Mouse (Mus musculus): ENCODE results near the gene Zfp11.

DNA sequence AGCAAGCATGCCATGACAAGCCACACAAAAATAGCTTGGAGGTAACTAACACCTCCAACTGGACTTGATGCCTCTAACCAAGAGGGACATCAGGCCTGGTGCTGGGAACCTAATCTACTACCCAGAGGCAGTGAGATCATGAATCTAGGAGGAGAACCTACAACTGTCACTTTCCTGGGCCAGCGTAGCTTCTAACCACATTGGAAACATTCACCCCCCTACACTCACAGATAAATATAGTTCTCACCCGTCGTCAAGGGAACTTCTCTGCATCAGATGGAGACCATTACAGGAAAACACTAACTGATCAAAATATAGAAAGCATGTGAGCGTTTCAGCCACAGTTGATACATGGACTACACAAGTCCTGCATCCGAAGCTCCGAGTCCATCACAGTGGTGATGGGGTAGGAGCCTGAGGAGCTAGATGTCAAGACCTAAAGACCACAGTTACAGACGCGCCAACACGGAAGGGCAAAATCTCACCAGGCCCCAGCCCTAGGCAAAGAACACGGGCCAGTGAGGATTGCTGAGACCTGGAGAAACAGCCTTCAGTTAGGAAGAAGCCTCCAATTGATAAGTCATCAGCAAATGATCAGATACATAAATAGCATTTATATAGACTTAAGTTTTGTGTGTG lies 3.5 kb downstream of the Zfp11 start:
- TF ChIP-seq ZC3H11A (IDR thresholded peaks at IDR 0.05; ENCODE audit: borderline replicate concordance, low read depth, low read length) = no peak
- TF ChIP-seq HCFC1 (IDR thresholded peaks at IDR 0.05; ENCODE audit: borderline replicate concordance, insufficient read depth, low read length) = no peak
- TF ChIP-seq ZNF384 (IDR thresholded peaks at IDR 0.05; ENCODE audit: low read depth, low read length) = no peak
- no peak for TF ChIP-seq MAFK (IDR thresholded peaks at IDR 0.05; ENCODE audit: insufficient read depth, low read depth, low read length)
- no peak for TF ChIP-seq CHD2 (IDR thresholded peaks at IDR 0.05; ENCODE audit: low read depth, low read length)
